Mouse (Mus musculus) kidney, adult 9 months (tissue): ENCODE measurements around the gene Abcb10.
"Not testable (repeated sequence)": the region's sequence is repeated elsewhere in the genome, so short reads cannot be mapped to it uniquely, and the experiment has no call there.

ENCODE experiments used
- DNase-seq: peaks from one replicate; pipeline ENCODE4 v3.0.0; 2022

Abcb10 gene

DNA sequence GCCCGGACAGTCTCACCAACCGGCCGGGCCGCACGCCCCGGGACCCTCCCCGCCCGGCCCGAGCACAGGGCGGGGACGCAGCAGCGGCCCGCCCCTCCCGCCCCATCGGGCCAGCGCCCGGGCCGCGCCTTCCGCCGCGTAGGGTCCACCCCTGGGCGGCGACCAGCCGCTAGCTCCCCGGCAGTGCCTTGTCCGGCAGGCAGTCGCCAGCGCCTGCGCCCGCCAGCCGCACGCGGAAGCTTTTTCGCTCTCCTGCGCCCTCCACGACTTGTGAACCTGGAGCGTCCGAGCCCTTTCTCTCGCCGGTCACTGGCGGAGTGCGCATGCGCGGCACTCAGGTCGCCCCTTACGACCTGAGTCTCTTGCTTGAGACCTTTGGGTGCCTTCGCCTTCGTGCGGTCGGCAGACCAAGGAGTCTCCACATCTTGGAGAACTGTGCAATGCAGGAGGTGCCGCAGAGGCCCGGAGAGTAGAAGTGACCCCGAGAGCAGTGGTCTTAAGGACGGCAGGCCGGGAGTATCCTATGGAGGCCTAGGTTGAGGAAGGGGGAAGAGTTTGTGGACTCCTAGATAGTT is at the start of gene Abcb10:
Gene Abcb10, minus strand, starts transcription at position 297 of the 575 bp plus-strand sequence.
- peak; percentile 96 for DNase-seq

DNA sequence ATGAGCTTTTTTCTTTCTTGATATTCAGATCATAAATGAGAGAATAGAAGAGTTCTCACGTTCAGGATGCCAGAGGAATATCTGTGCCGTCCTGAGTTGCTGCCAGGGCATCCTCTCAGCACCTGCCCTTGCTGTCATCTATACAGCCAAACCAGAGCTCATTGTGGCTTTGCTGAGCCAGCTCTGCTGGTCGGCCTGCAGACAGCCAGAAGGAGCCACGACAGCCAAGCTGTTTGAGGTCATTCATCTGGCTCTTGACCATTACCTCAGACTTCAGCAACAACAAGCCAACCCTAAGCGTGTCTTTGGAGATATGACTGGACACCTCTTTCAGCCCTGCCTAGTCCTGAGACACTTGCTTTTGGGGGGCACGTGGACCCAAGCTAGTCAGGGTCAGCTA is 44.9 kb upstream of the Abcb10 start:
- DNase-seq: no peak

DNA sequence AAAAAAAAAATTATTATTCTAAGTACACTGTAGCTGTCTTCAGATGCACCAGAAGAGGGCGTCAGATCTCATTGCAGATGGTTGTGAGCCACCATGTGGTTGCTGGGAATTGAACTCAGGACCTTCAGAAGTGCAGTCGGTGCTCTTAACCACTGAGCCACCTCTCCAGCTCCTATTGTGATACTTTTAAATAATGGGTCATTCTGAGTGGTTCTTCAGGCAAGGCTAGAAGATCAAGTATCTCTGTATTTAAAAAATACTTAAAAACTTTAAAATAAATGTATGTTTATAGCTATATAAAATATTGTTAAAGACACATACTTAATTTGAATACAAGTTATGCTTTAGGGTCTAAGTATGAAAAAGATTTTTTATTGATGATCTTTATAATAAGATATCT is 43.3 kb upstream of the Abcb10 start:
- DNase-seq: not testable (repeated sequence)

DNA sequence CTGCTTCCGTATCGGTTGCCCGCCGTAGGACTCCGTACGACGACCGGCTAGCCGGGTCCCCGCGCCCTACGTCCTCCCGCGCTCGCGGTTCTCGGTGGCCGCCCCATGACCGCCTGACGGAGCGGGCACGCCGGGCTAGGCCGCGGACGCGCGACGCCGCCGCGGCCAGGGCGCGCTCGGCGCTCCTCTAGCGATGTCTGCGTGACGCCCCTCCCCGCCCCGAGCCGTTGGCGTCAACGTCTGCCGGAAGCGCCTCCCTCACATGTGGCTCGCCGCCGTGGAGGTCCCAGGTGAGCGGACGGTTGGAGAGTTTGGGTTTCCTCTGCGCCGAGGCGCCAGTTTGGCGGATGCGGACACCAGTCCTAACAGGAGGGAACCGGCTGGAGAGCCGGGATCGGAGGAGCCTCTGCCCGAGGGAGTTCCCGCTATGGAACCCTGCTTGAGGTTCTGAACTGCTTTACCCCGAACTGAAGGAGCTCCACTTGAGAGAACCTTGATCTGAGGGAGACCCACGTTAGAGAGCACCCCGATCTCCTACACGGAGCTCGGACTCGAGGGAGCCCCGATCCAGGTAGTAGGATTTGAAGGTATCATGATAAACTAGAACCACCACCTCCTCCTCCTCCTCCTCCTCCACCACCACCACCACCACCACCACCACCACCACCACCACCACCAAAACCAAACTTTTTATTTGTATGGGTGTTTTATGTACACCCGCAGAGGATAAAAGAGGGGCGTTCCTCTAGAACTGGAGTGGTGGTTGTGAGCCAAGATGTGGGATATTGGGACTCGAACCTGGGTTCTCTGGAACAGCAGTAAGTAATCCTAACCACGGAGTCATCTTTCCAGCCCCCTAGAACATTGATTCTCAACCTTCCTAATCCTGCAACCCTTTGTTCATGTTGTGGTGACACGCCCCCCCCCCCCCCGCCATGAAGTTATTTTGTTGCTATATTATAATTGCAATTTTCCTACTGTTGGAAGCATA is 38.6 kb upstream of the Abcb10 start, which contains the start of the genes Taf5l and Urb2:
Gene Taf5l, minus strand, starts transcription at position 161 of the 991 bp plus-strand sequence.
Gene Urb2, plus strand, starts transcription at position 272 of the 991 bp plus-strand sequence.
- peak; percentile 91 for DNase-seq

DNA sequence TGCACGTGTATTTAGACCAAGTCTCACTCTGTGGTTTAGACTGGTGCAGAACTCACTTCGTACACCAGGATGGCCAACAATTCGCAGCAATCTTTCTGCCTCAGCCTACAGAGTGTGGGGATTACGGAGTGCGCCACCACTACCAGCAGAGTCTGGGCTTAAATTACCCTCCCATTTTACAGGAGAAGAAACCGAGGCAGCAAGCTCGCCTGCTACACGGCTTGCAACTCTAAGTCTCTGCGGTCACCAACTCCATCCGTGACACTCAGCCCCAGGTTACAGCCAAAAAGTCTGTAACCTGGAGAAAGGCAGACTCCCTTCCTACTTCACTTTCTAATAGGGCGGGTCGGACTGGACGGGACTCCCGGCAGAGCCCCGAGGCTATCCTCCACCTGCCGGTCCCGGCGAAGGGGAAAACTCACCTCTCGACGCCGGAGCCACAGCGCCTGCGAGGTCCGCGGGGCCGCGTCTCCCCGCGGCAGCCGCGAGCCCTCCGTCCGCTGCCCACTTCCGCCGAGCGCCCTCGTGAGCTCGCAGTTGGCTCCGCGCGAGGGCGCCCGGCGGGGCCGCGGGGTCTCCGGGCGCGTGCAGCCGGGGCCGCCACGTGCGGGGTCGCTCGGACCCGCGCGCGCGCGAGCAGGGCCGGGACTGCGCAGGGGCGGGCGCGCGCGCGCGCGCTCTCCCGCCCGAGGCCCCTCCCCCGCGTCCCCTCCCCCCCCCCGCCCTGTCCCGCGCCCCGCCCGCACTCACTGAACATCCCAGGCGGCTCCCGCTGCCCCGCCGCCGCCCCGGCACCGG is 37.7 kb upstream of the Abcb10 start:
- peak; percentile 53 for DNase-seq

GRCm38 (mm10) chr8:124019782-124020181 is 36.9 kb upstream of the Abcb10 start:
- DNase-seq: peak; percentile 27

DNA sequence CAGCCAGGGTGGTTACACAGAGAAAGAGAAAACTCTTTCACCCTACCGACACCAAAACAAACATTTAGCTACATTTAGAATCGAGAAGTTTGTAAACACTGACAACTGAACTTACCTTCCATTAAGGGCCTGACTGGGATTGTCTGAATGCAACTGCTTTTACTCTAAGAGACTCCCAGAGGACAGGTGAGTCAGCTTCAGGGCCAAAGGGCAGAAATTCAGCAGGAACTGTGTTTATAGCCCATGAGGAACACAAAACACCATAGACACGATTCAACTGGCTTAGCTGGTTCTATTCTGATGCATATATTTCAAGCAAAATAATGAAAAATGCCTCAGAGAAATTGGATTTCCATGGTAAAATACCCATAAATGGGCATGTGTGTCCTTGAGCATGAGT is 31.8 kb upstream of the Abcb10 start:
- DNase-seq: no peak

- not testable (repeated sequence) for DNase-seq
Observed at GRCm38 (mm10) chr8:124014299-124014698, 31.4 kb upstream of the Abcb10 start.

GRCm38 (mm10) chr8:124011989-124012586 is 29.2 kb upstream of the Abcb10 start:
- no peak for DNase-seq

DNA sequence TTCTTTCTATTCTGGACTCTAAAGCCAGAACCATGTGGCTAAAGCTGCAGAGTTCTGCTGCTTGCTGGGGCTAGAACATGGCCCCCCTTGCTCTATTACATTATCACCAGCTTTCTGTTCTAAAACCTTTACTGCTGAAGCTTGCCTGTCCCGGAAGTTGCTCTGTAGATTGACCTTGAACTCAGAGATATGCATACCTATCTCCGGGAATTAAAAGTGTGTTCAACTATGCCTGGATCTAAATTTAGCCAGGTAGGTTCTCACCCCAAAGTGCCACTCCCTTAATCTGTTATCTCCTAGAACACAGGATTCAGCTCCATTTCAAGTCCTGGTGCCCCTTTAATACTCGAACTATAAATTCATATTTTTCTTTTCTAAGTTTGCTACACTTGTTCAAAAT is 28.7 kb upstream of the Abcb10 start:
- no peak for DNase-seq

DNA sequence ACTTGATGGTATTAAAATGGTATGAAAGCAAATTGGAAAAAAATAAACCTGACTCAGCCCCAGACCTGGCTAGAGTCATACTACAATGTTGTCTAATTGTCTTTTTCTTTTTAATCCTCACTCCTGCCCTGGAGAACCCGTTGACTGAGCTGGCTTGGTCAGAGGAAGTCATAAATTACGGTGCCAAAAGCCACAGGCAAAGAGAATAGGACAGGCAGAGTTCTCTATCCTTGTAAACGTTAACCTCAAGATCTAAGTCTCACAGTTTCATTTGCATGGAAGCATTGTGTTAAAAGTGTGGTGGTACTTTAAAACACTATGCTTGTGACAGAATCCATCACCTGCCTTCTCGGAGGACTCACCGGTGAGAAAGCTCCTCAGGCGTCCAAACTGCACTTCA is 24.9 kb upstream of the Abcb10 start:
- no peak for DNase-seq

- DNase-seq: no peak
Observed at GRCm38 (mm10) chr8:124002546-124003108, 19.7 kb upstream of the Abcb10 start.

DNA sequence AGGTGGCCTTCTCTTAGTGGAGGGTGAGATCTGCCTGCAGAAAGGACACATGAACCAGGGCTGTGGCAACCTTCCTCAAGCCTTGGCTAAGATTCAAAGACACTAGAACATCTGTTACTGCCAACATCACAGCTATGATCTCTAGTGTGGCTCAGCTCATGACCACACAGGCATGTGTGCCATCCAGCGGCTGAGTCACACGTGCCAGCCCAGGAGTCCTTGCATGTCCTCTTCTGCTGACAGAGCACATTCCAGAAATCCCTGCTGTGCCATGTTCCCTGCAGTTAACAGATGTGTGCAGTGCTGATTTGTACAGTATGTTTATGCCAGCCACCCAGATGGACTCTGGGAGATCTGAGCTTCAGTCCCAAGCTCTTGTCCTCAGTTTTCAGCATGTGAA is 16.6 kb upstream of the Abcb10 start:
- DNase-seq: no peak

GRCm38 (mm10) chr8:123993997-123994396 is 11.1 kb upstream of the Abcb10 start:
- DNase-seq: no peak

DNA sequence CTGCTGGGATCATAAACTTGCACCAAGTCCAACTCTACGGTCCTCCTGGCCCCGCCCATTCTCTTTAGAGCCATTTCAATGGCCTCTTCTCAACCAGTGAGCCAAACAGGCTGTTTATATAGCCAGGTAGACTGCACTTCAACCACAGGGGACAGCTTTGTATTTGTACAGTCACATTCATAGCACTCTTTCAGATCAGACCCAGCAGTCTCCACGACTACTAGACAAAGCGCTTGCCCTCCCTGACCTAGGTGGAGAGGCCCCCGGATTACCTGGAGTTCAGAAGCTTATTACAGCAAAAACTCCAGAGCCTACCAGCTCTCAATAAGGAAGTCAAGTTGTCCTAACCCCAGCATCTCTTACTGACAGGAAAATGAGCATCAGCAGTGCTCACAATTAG is 10.7 kb upstream of the Abcb10 start:
- DNase-seq: no peak

GRCm38 (mm10) chr8:123992587-123992986 is 9.7 kb upstream of the Abcb10 start:
- peak; percentile 21 for DNase-seq

- DNase-seq: no peak
Observed at GRCm38 (mm10) chr8:123990277-123991049, 7.5 kb upstream of the Abcb10 start.

DNA sequence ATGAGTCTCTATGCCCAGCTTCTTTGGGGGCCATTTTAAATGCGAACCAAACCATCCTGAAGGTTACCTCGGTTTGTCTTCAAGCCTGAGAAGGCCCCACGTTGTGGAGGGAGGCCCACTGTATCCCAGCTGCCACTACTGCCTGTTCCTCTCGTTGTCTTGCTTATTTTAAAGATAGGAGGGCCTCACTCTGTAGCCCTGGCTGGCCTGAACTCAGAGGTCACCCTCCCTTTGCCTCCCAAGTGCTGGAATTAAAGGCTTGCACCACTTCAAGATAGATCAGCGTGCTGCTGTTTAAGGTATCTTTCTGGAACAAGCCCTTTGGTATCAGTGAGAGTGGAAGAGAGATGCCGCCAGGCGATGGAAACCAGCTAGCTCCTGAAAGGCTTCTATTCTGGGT is 6.2 kb upstream of the Abcb10 start:
- DNase-seq: no peak

DNA sequence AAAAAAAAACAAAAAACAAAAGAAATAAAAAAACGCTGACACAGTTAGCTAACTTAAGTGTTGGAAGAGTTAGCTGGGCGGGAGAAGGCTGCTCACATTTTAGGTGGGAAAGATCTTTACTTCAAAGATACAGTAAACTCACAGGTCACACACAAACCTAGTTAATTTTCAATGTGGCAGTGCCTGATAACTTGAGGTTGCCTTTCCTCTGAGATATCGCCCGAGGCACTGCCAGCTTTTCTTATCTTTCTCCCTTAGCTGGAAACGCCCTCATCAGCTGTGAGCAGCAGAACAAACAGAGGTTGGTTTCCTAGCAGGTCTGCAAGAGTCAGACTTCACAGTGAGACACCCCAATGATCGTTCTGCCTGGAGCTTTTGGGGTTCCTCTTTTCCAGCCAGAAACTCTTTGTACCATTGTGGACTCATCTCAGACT is 5.7 kb upstream of the Abcb10 start:
- DNase-seq: no peak

DNA sequence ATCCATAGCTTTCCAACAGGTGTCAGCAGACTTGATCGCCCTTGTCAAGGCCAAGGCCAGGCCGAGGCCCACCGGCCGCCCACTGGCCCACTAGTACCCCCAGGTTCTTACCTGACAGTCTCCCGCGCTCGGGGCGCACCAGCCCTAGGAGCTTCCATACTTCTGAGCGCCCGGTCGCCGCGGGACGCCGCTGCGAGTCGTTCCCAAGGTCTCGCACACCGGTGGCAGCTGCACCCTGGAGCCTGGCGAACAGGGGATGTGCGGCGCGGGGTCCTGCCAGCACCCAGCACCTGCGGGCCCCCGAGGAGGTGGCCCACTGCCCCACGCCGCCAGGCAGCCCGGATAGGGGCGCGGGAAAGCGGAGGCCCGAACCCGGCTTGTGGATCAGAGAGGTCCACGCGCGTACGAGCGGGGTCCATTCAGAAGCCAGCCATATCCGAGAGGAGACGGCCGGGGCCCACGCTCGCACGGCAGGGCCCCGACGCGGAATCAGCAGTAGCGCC is 580 bp downstream of the Abcb10 start:
- DNase-seq: peak; percentile 34

DNA sequence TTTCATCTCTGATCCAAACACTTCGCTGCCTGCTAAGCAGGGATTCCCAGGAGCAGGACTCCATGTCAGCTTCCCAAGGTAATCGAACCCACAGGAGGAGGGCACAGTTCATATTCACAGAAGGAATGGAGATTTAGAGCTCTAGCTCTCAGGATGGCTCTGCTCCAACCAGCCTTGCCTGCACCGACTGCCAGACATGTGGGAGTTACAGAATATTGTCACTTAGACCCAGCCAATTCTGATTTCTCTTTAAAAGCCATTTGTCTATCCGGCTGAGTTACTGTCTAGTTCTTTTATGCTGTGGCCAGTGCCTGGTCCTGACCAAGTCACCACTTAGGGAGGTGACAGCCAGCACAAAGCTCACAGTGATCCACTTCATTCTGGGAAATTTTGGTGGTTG is 1.2 kb downstream of the Abcb10 start:
- DNase-seq: no peak
